15 mouse cellular contexts compared by ENCODE assay signal in genomic region chr7:132393014-132393406, GRCm38 (mm10).
"Had no signal": no experiment of that assay in that cellular context is flagged by ENCODE, and none has a peak within 500 bp of the region (broad histone marks: within the 10 kb centered on the region; RNA-seq: fewer than 3 reads in every experiment).

No protein-coding gene starts in this region.

- H3K4me3 ChIP-seq: neural tube, embryonic 13.5 days; neural tube, embryonic 15.5 days; stomach, embryonic 15.5 days had no signal

- H3K9ac ChIP-seq: neural tube, embryonic 13.5 days; neural tube, embryonic 15.5 days; stomach, embryonic 15.5 days had no signal

- H3K27me3 ChIP-seq: neural tube, embryonic 13.5 days; neural tube, embryonic 15.5 days; stomach, embryonic 15.5 days had no signal

- DNase-seq: right cerebral cortex, adult 18-20 months; right cerebral cortex, postnatal 14 days; right cerebral cortex, postnatal 25 days; right cerebral cortex, postnatal 4 days; spleen, adult 18-20 months; thymus, adult 18-20 months; thymus, adult 2 months; thymus, postnatal 14 days; thymus, postnatal 25 days; thymus, postnatal 36 days; thymus, postnatal 4 days had no signal

- H3K27ac ChIP-seq: neural tube, embryonic 13.5 days; neural tube, embryonic 15.5 days; stomach, embryonic 15.5 days; stomach, postnatal 0 days had no signal

- H3K36me3 ChIP-seq: neural tube, embryonic 13.5 days; neural tube, embryonic 15.5 days; stomach, embryonic 15.5 days had no signal

- H3K9me3 ChIP-seq: neural tube, embryonic 13.5 days; neural tube, embryonic 15.5 days; stomach, embryonic 15.5 days had no signal

- H3K4me1 ChIP-seq: neural tube, embryonic 15.5 days had no signal
